Mouse (Mus musculus): ENCODE measurements at regions not wholly inside any gene's neighbourhood (a gene's known extent, or its start where the extent isn't known, plus 50 kb on each side); places are given as distances from the start of the nearest gene placed in this dataset.
A peak's percentile ranks its signal among the peaks of the same experiment; 100 is the strongest.

GRCm38 (mm10) chr10:21672171-21672570 is 79.2 kb downstream of the 1700020N01Rik start:
- no peak for DNase-seq (ENCODE audit: low spot score in 2 of 2)

- no peak for DNase-seq (ENCODE audit: low spot score in 2 of 2)
Observed at GRCm38 (mm10) chr10:21672666-21673065, 79.7 kb downstream of the 1700020N01Rik start.

GRCm38 (mm10) chr10:21673831-21674230 is 80.9 kb downstream of the 1700020N01Rik start:
- DNase-seq (ENCODE audit: low spot score in 2 of 2): no peak

GRCm38 (mm10) chr10:21675786-21676185 is 82.8 kb downstream of the 1700020N01Rik start:
- no peak for DNase-seq (ENCODE audit: low spot score in 2 of 2)

- DNase-seq (ENCODE audit: low spot score in 2 of 2): no peak
Observed at GRCm38 (mm10) chr10:21677911-21678310, 85.0 kb downstream of the 1700020N01Rik start.

- no peak for DNase-seq (ENCODE audit: low spot score in 2 of 2)
Observed at GRCm38 (mm10) chr10:21678372-21678771, 85.4 kb downstream of the 1700020N01Rik start.

- peak; percentile 65 to 90 for DNase-seq (ENCODE audit: low spot score in 2 of 2)
Observed at GRCm38 (mm10) chr10:21678811-21679451, 86.0 kb downstream of the 1700020N01Rik start.

- no peak for DNase-seq (ENCODE audit: low spot score in 2 of 2)
Observed at GRCm38 (mm10) chr10:21680789-21681188, 87.8 kb downstream of the 1700020N01Rik start.

GRCm38 (mm10) chr10:21684286-21685013 is 91.5 kb downstream of the 1700020N01Rik start:
- DNase-seq (ENCODE audit: low spot score in 2 of 2): peak; percentile 24

- DNase-seq (ENCODE audit: low spot score in 2 of 2): peak; percentile 50 to 72
Observed at GRCm38 (mm10) chr10:21685122-21685798, 92.3 kb downstream of the 1700020N01Rik start.

GRCm38 (mm10) chr10:21686060-21686459 is 93.1 kb downstream of the 1700020N01Rik start:
- DNase-seq (ENCODE audit: low spot score in 2 of 2): peak; percentile 46 to 58

- no peak for DNase-seq (ENCODE audit: low spot score in 2 of 2)
Observed at GRCm38 (mm10) chr10:21687484-21687883, 94.5 kb downstream of the 1700020N01Rik start.

- no peak for DNase-seq (ENCODE audit: low spot score in 2 of 2)
Observed at GRCm38 (mm10) chr10:21688513-21688912, 95.6 kb downstream of the 1700020N01Rik start.

GRCm38 (mm10) chr10:21689847-21690269 is 96.9 kb downstream of the 1700020N01Rik start:
- no peak for DNase-seq (ENCODE audit: low spot score in 2 of 2)

- peak in 1 of 2 experiments; percentile 3 for DNase-seq (ENCODE audit: low spot score in 2 of 2)
Observed at GRCm38 (mm10) chr10:21695185-21695584, 102.2 kb downstream of the 1700020N01Rik start.

GRCm38 (mm10) chr10:21696671-21697070 is 103.7 kb downstream of the 1700020N01Rik start:
- DNase-seq (ENCODE audit: low spot score in 2 of 2): no peak

GRCm38 (mm10) chr10:21701580-21701979 is 108.6 kb downstream of the 1700020N01Rik start:
- peak; percentile 32 to 66 for DNase-seq (ENCODE audit: low spot score in 2 of 2)

- no peak for DNase-seq (ENCODE audit: low spot score in 2 of 2)
Observed at GRCm38 (mm10) chr10:21702134-21702533, 109.2 kb downstream of the 1700020N01Rik start.

GRCm38 (mm10) chr10:21711866-21712265 is 118.9 kb downstream of the 1700020N01Rik start:
- DNase-seq (ENCODE audit: low spot score in 2 of 2): no peak

GRCm38 (mm10) chr10:21712828-21713227 is 119.9 kb downstream of the 1700020N01Rik start:
- no peak for DNase-seq (ENCODE audit: low spot score in 2 of 2)

- DNase-seq (ENCODE audit: low spot score in 2 of 2): no peak
Observed at GRCm38 (mm10) chr10:21715436-21715835, 122.5 kb downstream of the 1700020N01Rik start.

GRCm38 (mm10) chr10:21718189-21718588 is 125.2 kb downstream of the 1700020N01Rik start:
- no peak for DNase-seq (ENCODE audit: low spot score in 2 of 2)

All from heart, adult 9 months (tissue).